9 mouse cellular contexts compared by ENCODE assay signal in genomic region chr7:25120061-25120834, GRCm38 (mm10). TPM values are rescaled to one million over a fixed set of nuclear protein-coding genes. Genes with fewer than 3 reads are reported as not detected.
DNase-seq lines count a peak whose midpoint lies in the region; ATAC-seq and TF ChIP-seq lines count a peak whose summit lies in the region.
"Had no signal": no experiment of that assay in that cellular context is flagged by ENCODE, and none has a peak within 500 bp of the region (broad histone marks: within the 10 kb centered on the region; RNA-seq: fewer than 3 reads in every experiment).

No protein-coding gene starts in this region.

- peak; percentile 82 for ATAC-seq in monocyte, adult 5-6 weeks (replicated peaks; ENCODE audit: insufficient number of reproducible peaks, low FRiP score, low TSS enrichment, poor library complexity, severe bottlenecking)
- no peak for ATAC-seq in erythroblast, adult 5-6 weeks (replicated peaks; ENCODE audit: low FRiP score, poor library complexity, severe bottlenecking)

- TF ChIP-seq CTCF in gastrocnemius, adult 2 months (IDR thresholded peaks at IDR 0.05) = no peak

- DNase-seq in gastrocnemius, adult 2 months = peak; percentile 45
- DNase-seq in gastrocnemius, postnatal 14 days = no peak
- peak; percentile 75 for DNase-seq in T-cell, adult 2 months (ENCODE audit: low spot score)
- peak; percentile 14 for DNase-seq in heart, postnatal 25 days (ENCODE audit: low spot score)
- DNase-seq in cerebellum, postnatal 25 days = no peak
- DNase-seq in yolk sac, embryonic 10.5 days (ENCODE audit: low spot score) = no peak
- DNase-seq: lung, embryonic 14.5 days had no signal

- H3K4me3 ChIP-seq in gastrocnemius, adult 2 months = no peak overlapping the region

- no peak overlapping the region for H3K27ac ChIP-seq in gastrocnemius, adult 2 months

- intact Hi-C loops in gastrocnemius, adult 2 months (cut with DNase I) = no loop called here
- intact Hi-C loops in gastrocnemius, postnatal 14 days (cut with DNase I; ENCODE audit: low total_unique reads) = no loop called here
- intact Hi-C loops in heart, postnatal 25 days (cut with DNase I) = no loop called here

RNA-seq across cellular contexts. Expression of gene Zfp574, which starts 47.9 kb away (rescaled TPM):
- total RNA-seq in gastrocnemius, adult 2 months (2021) = 1 to 10 TPM; 7.2 to 9.2 TPM
- total RNA-seq in gastrocnemius, postnatal 14 days (2021) = 1 to 10 TPM; 5.5 to 6.3 TPM
- 1 to 10 TPM; 9.8 to 9.9 TPM for total RNA-seq in heart, postnatal 25 days (2021)
- 1.5 to 4.7 TPM (median 3.4 TPM) in 3 replicates for total RNA-seq in monocyte, adult 5-6 weeks (2017)
- 1.9 and 2.7 TPM in 2 replicates for total RNA-seq in erythroblast, adult 5-6 weeks (2015; ENCODE audit: low replicate concordance)
- 2.0 and 2.1 TPM in 2 replicates for total RNA-seq in erythroblast, adult 5-6 weeks (2017; ENCODE audit: low replicate concordance)

RNA-seq across cellular contexts. Expression of gene Grik5, which starts 48.1 kb away (rescaled TPM):
- 1 to 10 TPM; 2.4 to 3.1 TPM for total RNA-seq in gastrocnemius, adult 2 months (2021)
- 1 to 10 TPM; 3.3 to 3.9 TPM for total RNA-seq in gastrocnemius, postnatal 14 days (2021)
- total RNA-seq in heart, postnatal 25 days (2021) = 1 to 10 TPM; 4.5 to 4.8 TPM
- total RNA-seq in monocyte, adult 5-6 weeks (2017) = 0.48 to 2.9 TPM in 2 of 3 replicates, not detected in the other
- 4.0 and 8.1 TPM in 2 replicates for total RNA-seq in erythroblast, adult 5-6 weeks (2015; ENCODE audit: low replicate concordance)
- 6.6 and 14.4 TPM in 2 replicates for total RNA-seq in erythroblast, adult 5-6 weeks (2017; ENCODE audit: low replicate concordance)

RNA-seq across cellular contexts. Expression of gene Pou2f2, which starts 59.3 kb away (rescaled TPM):
- under 1 TPM; 0.08 to 0.13 TPM for total RNA-seq in gastrocnemius, adult 2 months (2021)
- under 1 TPM; 0.13 to 0.35 TPM for total RNA-seq in gastrocnemius, postnatal 14 days (2021)
- under 1 TPM; 0.60 to 0.61 TPM for total RNA-seq in heart, postnatal 25 days (2021)
- 35.8 to 70.4 TPM (median 38.0 TPM) in 3 replicates for total RNA-seq in monocyte, adult 5-6 weeks (2017)
- total RNA-seq in erythroblast, adult 5-6 weeks (2015; ENCODE audit: low replicate concordance) = 3.1 and 4.8 TPM in 2 replicates
- total RNA-seq in erythroblast, adult 5-6 weeks (2017; ENCODE audit: low replicate concordance) = 0.56 and 1.2 TPM in 2 replicates

Comparison
In these comparisons a context has a peak if more than half of its experiments do, and no peak if none do; other contexts are left out.
1. DNase-seq: peak in gastrocnemius, adult 2 months (single experiment), T-cell, adult 2 months (single experiment) and heart, postnatal 25 days (single experiment); none in gastrocnemius, postnatal 14 days (single experiment), cerebellum, postnatal 25 days (0 of 2) and yolk sac, embryonic 10.5 days (single experiment).